ENCODE assay signal across 32 mouse cellular contexts in the genomic region with DNA sequence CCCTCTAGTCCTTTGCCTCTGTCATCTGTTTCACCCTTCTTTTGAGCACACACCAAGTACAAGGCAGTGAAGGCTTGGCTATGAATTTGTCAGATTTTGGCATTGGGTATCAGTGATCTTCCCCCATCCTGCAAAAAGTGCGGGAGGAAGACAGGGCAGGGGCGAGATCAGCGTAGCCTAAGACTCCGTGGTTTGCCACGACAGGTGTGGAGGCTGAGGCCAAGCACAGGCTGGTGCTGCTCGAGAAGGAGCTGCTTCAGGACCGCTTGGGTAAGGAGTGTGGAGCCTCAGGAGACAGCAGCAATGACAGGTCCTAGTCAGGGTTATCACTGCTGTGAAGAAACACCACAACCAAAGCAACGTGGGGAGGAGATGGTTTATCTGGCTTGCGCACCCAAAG. TPM values are rescaled to one million over a fixed set of nuclear protein-coding genes. Genes with fewer than 3 reads are reported as not detected.
A peak's percentile ranks its signal among the peaks of the same experiment; 100 is the strongest.
DNase-seq lines count a peak whose midpoint lies in the region; ATAC-seq and TF ChIP-seq lines count a peak whose summit lies in the region.
"Had no signal": no experiment of that assay in that cellular context is flagged by ENCODE, and none has a peak within 500 bp of the region (broad histone marks: within the 10 kb centered on the region; RNA-seq: fewer than 3 reads in every experiment).

No protein-coding gene starts in this region.

- no peak for DNase-seq in hindbrain, embryonic 11.5 days (ENCODE audit: low spot score)
- DNase-seq in hindbrain, postnatal 0 days (ENCODE audit: low spot score) = no peak
- peak; percentile 43 for DNase-seq in thymus, adult 2 months
- no peak for DNase-seq in thymus, postnatal 10 days (ENCODE audit: low spot score in 2 of 2)
- DNase-seq in thymus, postnatal 4 days = peak; percentile 59
- no peak for DNase-seq in cerebellum, postnatal 14 days
- DNase-seq in midbrain, embryonic 14.5 days = no peak
- DNase-seq: cerebellum, adult 18-20 months; cerebellum, adult 9-10 months; cerebellum, postnatal 25 days; forebrain, postnatal 0 days; gastrocnemius, adult 2 months; gastrocnemius, postnatal 14 days; heart, adult 11 months had no signal

- no peaks in the 10 kb centered on the region for H3K36me3 ChIP-seq in hindbrain, embryonic 11.5 days (ENCODE audit: control insufficient read depth, insufficient read depth, low read length)
- no peaks in the 10 kb centered on the region for H3K36me3 ChIP-seq in hindbrain, postnatal 0 days (ENCODE audit: insufficient read depth, low read length)
- no peaks in the 10 kb centered on the region for H3K36me3 ChIP-seq in thymus, adult 2 months (ENCODE audit: control insufficient read depth, insufficient read depth, low read length)
- H3K36me3 ChIP-seq in myocyte (ENCODE audit: control insufficient read depth, insufficient read depth) = no peaks in the 10 kb centered on the region
- no peaks in the 10 kb centered on the region for H3K36me3 ChIP-seq in midbrain, embryonic 14.5 days (ENCODE audit: control insufficient read depth, insufficient read depth, low read length)
- H3K36me3 ChIP-seq: embryonic facial prominence, embryonic 12.5 days; embryonic facial prominence, embryonic 15.5 days; hindbrain, embryonic 13.5 days had no signal

- H3K4me1 ChIP-seq in hindbrain, embryonic 11.5 days (replicated peaks; ENCODE audit: control insufficient read depth, insufficient read depth, low read length) = no peaks in the 10 kb centered on the region
- H3K4me1 ChIP-seq in hindbrain, postnatal 0 days (ENCODE audit: insufficient read depth, low read length) = no peaks in the 10 kb centered on the region
- peaks cover 55% of the 10 kb centered on the region for H3K4me1 ChIP-seq in thymus, adult 2 months (replicated peaks; ENCODE audit: control insufficient read depth, insufficient read depth, low read length)
- H3K4me1 ChIP-seq in midbrain, embryonic 14.5 days (ENCODE audit: control insufficient read depth, insufficient read depth, low read length) = no peaks in the 10 kb centered on the region
- H3K4me1 ChIP-seq: embryonic facial prominence, embryonic 12.5 days; embryonic facial prominence, embryonic 15.5 days; hindbrain, embryonic 13.5 days had no signal

- H3K27me3 ChIP-seq in hindbrain, embryonic 11.5 days (ENCODE audit: control insufficient read depth, insufficient read depth, low read length) = no peaks in the 10 kb centered on the region
- H3K27me3 ChIP-seq in hindbrain, postnatal 0 days (ENCODE audit: insufficient read depth, low read length) = no peaks in the 10 kb centered on the region
- no peaks in the 10 kb centered on the region for H3K27me3 ChIP-seq in thymus, adult 2 months (ENCODE audit: control insufficient read depth, insufficient read depth, low read length)
- H3K27me3 ChIP-seq in myocyte (ENCODE audit: control insufficient read depth, insufficient read depth, insufficient read length) = peaks cover under 1% of the 10 kb centered on the region
- no peaks in the 10 kb centered on the region for H3K27me3 ChIP-seq in midbrain, embryonic 14.5 days (ENCODE audit: control insufficient read depth, insufficient read depth, low read length)
- H3K27me3 ChIP-seq: embryonic facial prominence, embryonic 12.5 days; embryonic facial prominence, embryonic 15.5 days; hindbrain, embryonic 13.5 days had no signal

- no peak overlapping the region for H3K4me2 ChIP-seq in hindbrain, embryonic 11.5 days (replicated peaks; ENCODE audit: low read depth, low read length)
- H3K4me2 ChIP-seq in hindbrain, postnatal 0 days (ENCODE audit: low read depth, low read length) = no peak overlapping the region
- no peak overlapping the region for H3K4me2 ChIP-seq in myocyte (ENCODE audit: low read depth)
- H3K4me2 ChIP-seq in midbrain, embryonic 14.5 days (ENCODE audit: low read length) = no peak overlapping the region
- H3K4me2 ChIP-seq: embryonic facial prominence, embryonic 12.5 days; embryonic facial prominence, embryonic 15.5 days; heart, embryonic 11.5 days; hindbrain, embryonic 13.5 days had no signal

- no peak overlapping the region for H3K27ac ChIP-seq in hindbrain, embryonic 11.5 days (ENCODE audit: low read depth, low read length)
- H3K27ac ChIP-seq in hindbrain, postnatal 0 days = no peak overlapping the region
- peak overlapping the region; percentile 83 for H3K27ac ChIP-seq in thymus, adult 2 months (ENCODE audit: control insufficient read depth, insufficient read depth, low read length)
- H3K27ac ChIP-seq in midbrain, embryonic 14.5 days (replicated peaks; ENCODE audit: low read depth, low read length) = no peak overlapping the region
- H3K27ac ChIP-seq: embryonic facial prominence, embryonic 12.5 days; embryonic facial prominence, embryonic 15.5 days; gastrocnemius, adult 2 months; hindbrain, embryonic 13.5 days had no signal

- H3K9ac ChIP-seq in hindbrain, embryonic 11.5 days (ENCODE audit: low read depth, low read length) = 0 out of 2 replicates have a peak overlapping the region, but pooled peaks have one; percentile 27
- no peak overlapping the region for H3K9ac ChIP-seq in hindbrain, postnatal 0 days (replicated peaks; ENCODE audit: low read length)
- H3K9ac ChIP-seq in midbrain, embryonic 14.5 days (replicated peaks; ENCODE audit: low read length) = no peak overlapping the region
- H3K9ac ChIP-seq: embryonic facial prominence, embryonic 12.5 days; embryonic facial prominence, embryonic 15.5 days; forebrain, postnatal 0 days; hindbrain, embryonic 13.5 days had no signal

- no peak for ATAC-seq in hindbrain, embryonic 11.5 days (ENCODE audit: low FRiP score)
- ATAC-seq in hindbrain, postnatal 0 days = no peak
- ATAC-seq in midbrain, embryonic 14.5 days (ENCODE audit: low FRiP score, low TSS enrichment) = no peak
- ATAC-seq: activated CD4-positive, CD25-positive, alpha-beta regulatory T cell, adult 4 months; forebrain, embryonic 14.5 days; forebrain, postnatal 0 days had no signal

- no peak overlapping the region for H3ac ChIP-seq in myocyte (ENCODE audit: control insufficient read depth, insufficient read length)

- H3K4me3 ChIP-seq in hindbrain, embryonic 11.5 days (ENCODE audit: low read depth, low read length) = no peak overlapping the region
- no peak overlapping the region for H3K4me3 ChIP-seq in hindbrain, postnatal 0 days (ENCODE audit: low read length)
- peak overlapping the region; percentile 20 for H3K4me3 ChIP-seq in thymus, adult 2 months (ENCODE audit: control insufficient read depth, insufficient read depth, low read length)
- H3K4me3 ChIP-seq in myocyte = no peak overlapping the region
- no peak overlapping the region for H3K4me3 ChIP-seq in midbrain, embryonic 14.5 days (replicated peaks; ENCODE audit: low read depth, low read length)
- H3K4me3 ChIP-seq: embryonic facial prominence, embryonic 12.5 days; embryonic facial prominence, embryonic 15.5 days; gastrocnemius, adult 2 months; hindbrain, embryonic 13.5 days had no signal

- WGBS in hindbrain, embryonic 11.5 days = 74% methylated on average over 9 of the region's 9 CpGs
- 76% methylated on average over 9 of the region's 9 CpGs for WGBS in hindbrain, postnatal 0 days
- WGBS in thymus, adult 2 months = 16% methylated on average over 9 of the region's 9 CpGs
- 81% methylated on average over 9 of the region's 9 CpGs for WGBS in midbrain, embryonic 14.5 days

- no peak for TF ChIP-seq CTCF in hindbrain, postnatal 0 days (IDR thresholded peaks at IDR 0.05; ENCODE audit: low read depth)
- no peak for TF ChIP-seq CTCF in thymus, adult 2 months (IDR thresholded peaks at IDR 0.05; ENCODE audit: borderline replicate concordance, control insufficient read depth, extremely low read depth, insufficient read depth, low read length, poor library complexity)

- no peak for TF ChIP-seq POLR2A in thymus, adult 2 months (IDR thresholded peaks at IDR 0.05; ENCODE audit: control insufficient read depth, extremely low read depth, insufficient read depth, low read length, poor library complexity)
- TF ChIP-seq POLR2A in myocyte (IDR thresholded peaks at IDR 0.05; ENCODE audit: insufficient read length, low read depth) = no peak

- no peaks in the 10 kb centered on the region for H3K9me3 ChIP-seq in hindbrain, embryonic 11.5 days (ENCODE audit: control insufficient read depth, low read length)
- no peaks in the 10 kb centered on the region for H3K9me3 ChIP-seq in hindbrain, postnatal 0 days (ENCODE audit: low read length)
- no peaks in the 10 kb centered on the region for H3K9me3 ChIP-seq in midbrain, embryonic 14.5 days (ENCODE audit: control insufficient read depth, low read length)
- H3K9me3 ChIP-seq: embryonic facial prominence, embryonic 12.5 days; embryonic facial prominence, embryonic 15.5 days; hindbrain, embryonic 13.5 days had no signal

- H3K79me2 ChIP-seq in myocyte (ENCODE audit: control insufficient read depth, insufficient read depth) = no peaks in the 10 kb centered on the region

RNA-seq across cellular contexts. Expression of a gene that starts 0.9 kb away (rescaled TPM):
- polyA plus RNA-seq in hindbrain, embryonic 11.5 days (2014; fragmentation: Nextera tagmentation; extraction: Ambion mirVana) = not detected in 2 replicates
- 1.0 TPM in 1 of 2 replicates, not detected in the other for total RNA-seq in hindbrain, postnatal 0 days (2014; rRNA removed)
- polyA plus RNA-seq in hindbrain, postnatal 0 days (2015; fragmentation: Nextera tagmentation; extraction: Ambion mirVana) = 2.2 and 2.6 TPM in 2 replicates
- polyA plus RNA-seq in thymus, adult 2 months (2012; rRNA removed) = 6.1 and 13.0 TPM in 2 replicates
- not detected for polyA plus RNA-seq in myocyte (2012; fragmentation: generic; extraction: Trizol)
- polyA plus RNA-seq in midbrain, embryonic 14.5 days (2014; fragmentation: Nextera tagmentation; extraction: Ambion mirVana) = not detected in 2 replicates
- total RNA-seq: common myeloid progenitor, adult 5-6 weeks; ES-E14; gastrocnemius, adult 2 months; gastrocnemius, postnatal 14 days; gastrocnemius, postnatal 4 days; heart, adult 8-10 months; heart, postnatal 25 days; hematopoietic stem cell, adult 5-6 weeks had no signal
- polyA plus RNA-seq: activated CD4-positive, CD25-positive, alpha-beta regulatory T cell, adult 4 months; embryonic facial prominence, embryonic 12.5 days; forebrain, embryonic 11.5 days; forebrain, embryonic 14.5 days; frontal cortex, adult 2 months; heart, embryonic 11.5 days; heart, embryonic 14.5 days; heart, postnatal 0 days; hindbrain, embryonic 13.5 days had no signal

RNA-seq across cellular contexts. Expression of a gene that starts 7.6 kb away (rescaled TPM):
- polyA plus RNA-seq in hindbrain, embryonic 11.5 days (2014; fragmentation: Nextera tagmentation; extraction: Ambion mirVana) = 22.7 and 24.7 TPM in 2 replicates
- 24.2 and 30.5 TPM in 2 replicates for total RNA-seq in hindbrain, postnatal 0 days (2014; rRNA removed)
- polyA plus RNA-seq in hindbrain, postnatal 0 days (2015; fragmentation: Nextera tagmentation; extraction: Ambion mirVana) = 13.2 and 14.3 TPM in 2 replicates
- 132 and 194 TPM in 2 replicates for polyA plus RNA-seq in thymus, adult 2 months (2012; rRNA removed)
- 4.5 TPM for polyA plus RNA-seq in myocyte (2012; fragmentation: generic; extraction: Trizol)
- polyA plus RNA-seq in midbrain, embryonic 14.5 days (2014; fragmentation: Nextera tagmentation; extraction: Ambion mirVana) = 20.1 and 27.6 TPM in 2 replicates

RNA-seq across cellular contexts. Expression of a gene that starts 9.9 kb away (rescaled TPM):
- 0.13 TPM in 1 of 2 replicates, not detected in the other for polyA plus RNA-seq in hindbrain, embryonic 11.5 days (2014; fragmentation: Nextera tagmentation; extraction: Ambion mirVana)
- 0.31 TPM in 1 of 2 replicates, not detected in the other for total RNA-seq in hindbrain, postnatal 0 days (2014; rRNA removed)
- polyA plus RNA-seq in hindbrain, postnatal 0 days (2015; fragmentation: Nextera tagmentation; extraction: Ambion mirVana) = 0.13 and 0.34 TPM in 2 replicates
- polyA plus RNA-seq in thymus, adult 2 months (2012; rRNA removed) = 0.55 and 0.59 TPM in 2 replicates
- polyA plus RNA-seq in myocyte (2012; fragmentation: generic; extraction: Trizol) = 0.02 TPM
- polyA plus RNA-seq in midbrain, embryonic 14.5 days (2014; fragmentation: Nextera tagmentation; extraction: Ambion mirVana) = 0.49 and 0.57 TPM in 2 replicates
- total RNA-seq: adrenal gland, postnatal 36 days; common myeloid progenitor, adult 5-6 weeks had no signal
- polyA plus RNA-seq: heart, embryonic 11.5 days; heart, embryonic 14.5 days had no signal

RNA-seq across cellular contexts. Expression of a gene that starts 27.0 kb away (rescaled TPM):
- 1.9 and 2.9 TPM in 2 replicates for polyA plus RNA-seq in hindbrain, embryonic 11.5 days (2014; fragmentation: Nextera tagmentation; extraction: Ambion mirVana)
- total RNA-seq in hindbrain, postnatal 0 days (2014; rRNA removed) = 5.7 and 12.7 TPM in 2 replicates
- polyA plus RNA-seq in hindbrain, postnatal 0 days (2015; fragmentation: Nextera tagmentation; extraction: Ambion mirVana) = 5.1 and 6.9 TPM in 2 replicates
- 13.4 and 16.2 TPM in 2 replicates for polyA plus RNA-seq in thymus, adult 2 months (2012; rRNA removed)
- 7.2 TPM for polyA plus RNA-seq in myocyte (2012; fragmentation: generic; extraction: Trizol)
- 3.7 and 3.9 TPM in 2 replicates for polyA plus RNA-seq in midbrain, embryonic 14.5 days (2014; fragmentation: Nextera tagmentation; extraction: Ambion mirVana)

RNA-seq across cellular contexts. Expression of a gene that starts 47.0 kb away (rescaled TPM):
- 2.9 and 5.7 TPM in 2 replicates for polyA plus RNA-seq in hindbrain, embryonic 11.5 days (2014; fragmentation: Nextera tagmentation; extraction: Ambion mirVana)
- total RNA-seq in hindbrain, postnatal 0 days (2014; rRNA removed) = 59.1 and 69.6 TPM in 2 replicates
- polyA plus RNA-seq in hindbrain, postnatal 0 days (2015; fragmentation: Nextera tagmentation; extraction: Ambion mirVana) = 21.0 and 24.1 TPM in 2 replicates
- 1.2 and 2.7 TPM in 2 replicates for polyA plus RNA-seq in thymus, adult 2 months (2012; rRNA removed)
- polyA plus RNA-seq in myocyte (2012; fragmentation: generic; extraction: Trizol) = 0.10 TPM
- 18.9 and 20.1 TPM in 2 replicates for polyA plus RNA-seq in midbrain, embryonic 14.5 days (2014; fragmentation: Nextera tagmentation; extraction: Ambion mirVana)
- polyA plus RNA-seq: activated CD4-positive, CD25-positive, alpha-beta regulatory T cell, adult 4 months had no signal

Comparison
In these comparisons a context has a peak if more than half of its experiments do, and no peak if none do; other contexts are left out.
1. DNase-seq: peak in thymus, adult 2 months (single experiment) and thymus, postnatal 4 days (single experiment); none in hindbrain, embryonic 11.5 days (single experiment), hindbrain, postnatal 0 days (single experiment), thymus, postnatal 10 days (0 of 2), cerebellum, postnatal 14 days (0 of 2) and midbrain, embryonic 14.5 days (single experiment).